Mouse (Mus musculus): ENCODE measurements around the gene Ptprz1. TPM values are rescaled to one million over a fixed set of nuclear protein-coding genes. Genes with fewer than 3 reads are reported as not detected.

Ptprz1 gene
- polyA plus RNA-seq, 2 experiments = 9.5 to 11.2 TPM

GRCm38 (mm10) chr6:23014988-23015613 lies 139.8 kb downstream of the Ptprz1 start:
- Histone ChIP-seq H3K27me3 (ENCODE audit: control insufficient read depth, insufficient read depth, low read length) (no peaks in the 10 kb centered on the region), H3K27ac (replicated peaks; ENCODE audit: low read depth, low read length) (no peak overlapping the region), H3K4me3 (replicated peaks; ENCODE audit: low read length) (no peak overlapping the region), H3K9ac (ENCODE audit: low read depth, low read length, severe bottlenecking) (no peak overlapping the region), H3K9me3 (ENCODE audit: control insufficient read depth, low read length) (no peaks in the 10 kb centered on the region), H3K4me1 (ENCODE audit: control insufficient read depth, insufficient read depth, low read length) (no peaks in the 10 kb centered on the region), H3K4me2 (replicated peaks; ENCODE audit: low read depth, low read length, severe bottlenecking) (no peak overlapping the region), H3K36me3 (ENCODE audit: control insufficient read depth, insufficient read depth, low read length) (no peaks in the 10 kb centered on the region)
- DNase-seq (ENCODE audit: low spot score) (no peak), ATAC-seq (ENCODE audit: low FRiP score, low read depth) (no peak)
- 55% methylated on average over 4 of the region's 4 CpGs for WGBS
- TF ChIP-seq POLR2A (IDR thresholded peaks at IDR 0.05; ENCODE audit: borderline replicate concordance, extremely low read depth, insufficient read depth, insufficient read length) = no peak

- 42% methylated on average over 1 of the region's 1 CpGs for WGBS
- no peak overlapping the region for H3K4me2 ChIP-seq (replicated peaks; ENCODE audit: low read depth, low read length, severe bottlenecking)
- TF ChIP-seq POLR2A (IDR thresholded peaks at IDR 0.05; ENCODE audit: borderline replicate concordance, extremely low read depth, insufficient read depth, insufficient read length) = no peak
- no peaks in the 10 kb centered on the region for H3K27me3 ChIP-seq (ENCODE audit: control insufficient read depth, insufficient read depth, low read length)
- no peak overlapping the region for H3K4me3 ChIP-seq (replicated peaks; ENCODE audit: low read length)
- H3K9ac ChIP-seq (ENCODE audit: low read depth, low read length, severe bottlenecking) = no peak overlapping the region
- H3K27ac ChIP-seq (replicated peaks; ENCODE audit: low read depth, low read length) = no peak overlapping the region
- no peaks in the 10 kb centered on the region for H3K36me3 ChIP-seq (ENCODE audit: control insufficient read depth, insufficient read depth, low read length)
- no peaks in the 10 kb centered on the region for H3K9me3 ChIP-seq (ENCODE audit: control insufficient read depth, low read length)
- no peaks in the 10 kb centered on the region for H3K4me1 ChIP-seq (ENCODE audit: control insufficient read depth, insufficient read depth, low read length)
- ATAC-seq (ENCODE audit: low FRiP score, low read depth) (no peak), DNase-seq (ENCODE audit: low spot score) (no peak)
Observed at GRCm38 (mm10) chr6:23028251-23028650, 152.9 kb downstream of the Ptprz1 start.

- Histone ChIP-seq H3K4me3 (replicated peaks; ENCODE audit: low read length) (no peak overlapping the region), H3K36me3 (ENCODE audit: control insufficient read depth, insufficient read depth, low read length) (no peaks in the 10 kb centered on the region), H3K9me3 (ENCODE audit: control insufficient read depth, low read length) (no peaks in the 10 kb centered on the region), H3K4me2 (replicated peaks; ENCODE audit: low read depth, low read length, severe bottlenecking) (no peak overlapping the region), H3K4me1 (ENCODE audit: control insufficient read depth, insufficient read depth, low read length) (no peaks in the 10 kb centered on the region), H3K27ac (replicated peaks; ENCODE audit: low read depth, low read length) (no peak overlapping the region), H3K9ac (ENCODE audit: low read depth, low read length, severe bottlenecking) (no peak overlapping the region), H3K27me3 (ENCODE audit: control insufficient read depth, insufficient read depth, low read length) (no peaks in the 10 kb centered on the region)
- TF ChIP-seq POLR2A (IDR thresholded peaks at IDR 0.05; ENCODE audit: borderline replicate concordance, extremely low read depth, insufficient read depth, insufficient read length) = no peak
- ATAC-seq (ENCODE audit: low FRiP score, low read depth) (no peak), DNase-seq (ENCODE audit: low spot score) (no peak)
- 90% methylated on average over 4 of the region's 4 CpGs for WGBS
Observed at GRCm38 (mm10) chr6:23048836-23049235, 173.5 kb downstream of the Ptprz1 start.

- Histone ChIP-seq H3K27me3 (ENCODE audit: control insufficient read depth, insufficient read depth, low read length) (no peaks in the 10 kb centered on the region), H3K9me3 (ENCODE audit: control insufficient read depth, low read length) (no peaks in the 10 kb centered on the region), H3K9ac (ENCODE audit: low read depth, low read length, severe bottlenecking) (no peak overlapping the region), H3K4me3 (replicated peaks; ENCODE audit: low read length) (no peak overlapping the region), H3K27ac (replicated peaks; ENCODE audit: low read depth, low read length) (no peak overlapping the region), H3K36me3 (ENCODE audit: control insufficient read depth, insufficient read depth, low read length) (no peaks in the 10 kb centered on the region), H3K4me1 (ENCODE audit: control insufficient read depth, insufficient read depth, low read length) (no peaks in the 10 kb centered on the region), H3K4me2 (replicated peaks; ENCODE audit: low read depth, low read length, severe bottlenecking) (no peak overlapping the region)
- no peak for DNase-seq (ENCODE audit: low spot score)
- no peak for ATAC-seq (ENCODE audit: low FRiP score, low read depth)
- TF ChIP-seq POLR2A (IDR thresholded peaks at IDR 0.05; ENCODE audit: borderline replicate concordance, extremely low read depth, insufficient read depth, insufficient read length) = no peak
- WGBS = 92% methylated on average over 5 of the region's 5 CpGs
Observed at GRCm38 (mm10) chr6:23055734-23056133, 180.4 kb downstream of the Ptprz1 start.

GRCm38 (mm10) chr6:23076060-23076459 lies 200.8 kb downstream of the Ptprz1 start:
- Histone ChIP-seq H3K4me3 (replicated peaks; ENCODE audit: low read length) (no peak overlapping the region), H3K36me3 (ENCODE audit: control insufficient read depth, insufficient read depth, low read length) (no peaks in the 10 kb centered on the region), H3K9ac (ENCODE audit: low read depth, low read length, severe bottlenecking) (no peak overlapping the region), H3K27me3 (ENCODE audit: control insufficient read depth, insufficient read depth, low read length) (no peaks in the 10 kb centered on the region), H3K4me2 (replicated peaks; ENCODE audit: low read depth, low read length, severe bottlenecking) (no peak overlapping the region), H3K9me3 (ENCODE audit: control insufficient read depth, low read length) (no peaks in the 10 kb centered on the region), H3K4me1 (ENCODE audit: control insufficient read depth, insufficient read depth, low read length) (no peaks in the 10 kb centered on the region), H3K27ac (replicated peaks; ENCODE audit: low read depth, low read length) (no peak overlapping the region)
- WGBS = 74% methylated on average over 2 of the region's 2 CpGs
- ATAC-seq (ENCODE audit: low FRiP score, low read depth) = no peak
- no peak for DNase-seq (ENCODE audit: low spot score)
- no peak for TF ChIP-seq POLR2A (IDR thresholded peaks at IDR 0.05; ENCODE audit: borderline replicate concordance, extremely low read depth, insufficient read depth, insufficient read length)

All from limb, embryonic 14.5 days (tissue).